Mouse (Mus musculus): ENCODE measurements around the gene Calml3.

Gene Calml3

GRCm38 (mm10) chr13:3779575-3780226, 24.4 kb downstream of the Calml3 start:
- DNase-seq (ENCODE audit: low spot score): no peak

- DNase-seq (ENCODE audit: low spot score): no peak
Measured at GRCm38 (mm10) chr13:3778591-3779364, 25.3 kb downstream of the Calml3 start.

GRCm38 (mm10) chr13:3777216-3777912, 26.8 kb downstream of the Calml3 start:
- no peak for DNase-seq (ENCODE audit: low spot score)

- no peak for DNase-seq (ENCODE audit: low spot score)
Measured at GRCm38 (mm10) chr13:3776446-3776845, 27.7 kb downstream of the Calml3 start.

- DNase-seq (ENCODE audit: low spot score): no peak
Measured at GRCm38 (mm10) chr13:3774991-3775390, 29.1 kb downstream of the Calml3 start.

- no peak for DNase-seq (ENCODE audit: low spot score)
Measured at GRCm38 (mm10) chr13:3774280-3774679, 29.8 kb downstream of the Calml3 start.

- no peak for DNase-seq (ENCODE audit: low spot score)
Measured at GRCm38 (mm10) chr13:3773149-3773688, 30.9 kb downstream of the Calml3 start.

GRCm38 (mm10) chr13:3771221-3771620, 32.9 kb downstream of the Calml3 start:
- no peak for DNase-seq (ENCODE audit: low spot score)

- DNase-seq (ENCODE audit: low spot score): no peak
Measured at GRCm38 (mm10) chr13:3770170-3771024, 33.7 kb downstream of the Calml3 start.

- DNase-seq (ENCODE audit: low spot score): no peak
Measured at GRCm38 (mm10) chr13:3769531-3769930, 34.6 kb downstream of the Calml3 start.

GRCm38 (mm10) chr13:3768621-3769020, 35.5 kb downstream of the Calml3 start:
- DNase-seq (ENCODE audit: low spot score): no peak

- DNase-seq (ENCODE audit: low spot score): no peak
Measured at GRCm38 (mm10) chr13:3767086-3767485, 37.0 kb downstream of the Calml3 start.

- DNase-seq (ENCODE audit: low spot score): no peak
Measured at GRCm38 (mm10) chr13:3765781-3766180, 38.3 kb downstream of the Calml3 start.

- DNase-seq (ENCODE audit: low spot score): no peak
Measured at GRCm38 (mm10) chr13:3761131-3761530, 43.0 kb downstream of the Calml3 start.

GRCm38 (mm10) chr13:3758347-3758746, 45.8 kb downstream of the Calml3 start:
- no peak for DNase-seq (ENCODE audit: low spot score)

GRCm38 (mm10) chr13:3753291-3753690, 50.8 kb downstream of the Calml3 start:
- no peak for DNase-seq (ENCODE audit: low spot score)
